Mouse (Mus musculus): ENCODE measurements around the gene Gramd1c.

Gramd1c gene

GRCm38 (mm10) chr16:43951591-43951990 lies 111.6 kb downstream of the Gramd1c start:
- DNase-seq: no peak

GRCm38 (mm10) chr16:43945869-43946268 lies 117.3 kb downstream of the Gramd1c start:
- DNase-seq: no peak

- DNase-seq: no peak
Measured at GRCm38 (mm10) chr16:43945351-43945750, 117.8 kb downstream of the Gramd1c start.

- no peak for DNase-seq
Measured at GRCm38 (mm10) chr16:43940846-43941245, 122.3 kb downstream of the Gramd1c start.

GRCm38 (mm10) chr16:43935892-43936291 lies 127.3 kb downstream of the Gramd1c start:
- DNase-seq: no peak

GRCm38 (mm10) chr16:43935367-43935766 lies 127.8 kb downstream of the Gramd1c start:
- peak; percentile 21 to 23 for DNase-seq

- DNase-seq: no peak
Measured at GRCm38 (mm10) chr16:43934856-43935255, 128.3 kb downstream of the Gramd1c start.

- DNase-seq: no peak
Measured at GRCm38 (mm10) chr16:43933041-43933440, 130.1 kb downstream of the Gramd1c start.

GRCm38 (mm10) chr16:43932319-43932718 lies 130.8 kb downstream of the Gramd1c start:
- no peak for DNase-seq

- DNase-seq: no peak
Measured at GRCm38 (mm10) chr16:43931502-43931901, 131.6 kb downstream of the Gramd1c start.

- no peak for DNase-seq
Measured at GRCm38 (mm10) chr16:43930577-43930976, 132.6 kb downstream of the Gramd1c start.

All from kidney, postnatal 4 days (tissue).